Mouse (Mus musculus) MEL-GATA-1-ER (cell line): ENCODE measurements at regions not wholly inside any gene's neighbourhood (a gene's known extent, or its start where the extent isn't known, plus 50 kb on each side); places are given as distances from the start of the nearest gene placed in this dataset.

Experiments used
- DNase-seq: peaks from one replicate; pipeline ENCODE4 v3.0.0-alpha.2; 2012; ENCODE audit warnings: low read depth; ENCODE audit errors: extremely low read depth

- peak; percentile 3 for DNase-seq
Observed at GRCm38 (mm10) chr2:74199550-74199949, 288.4 kb upstream of the Atp5g3 start.

- DNase-seq: no peak
Observed at GRCm38 (mm10) chr2:74187963-74188790, 277.1 kb upstream of the Atp5g3 start.

- DNase-seq: no peak
Observed at GRCm38 (mm10) chr2:74178106-74178505, 267.0 kb upstream of the Atp5g3 start.

GRCm38 (mm10) chr2:74168776-74169570 lies 257.8 kb upstream of the Atp5g3 start:
- DNase-seq: no peak

- DNase-seq: no peak
Observed at GRCm38 (mm10) chr2:74168307-74168706, 257.2 kb upstream of the Atp5g3 start.

- DNase-seq: no peak
Observed at GRCm38 (mm10) chr2:74154062-74154461, 242.9 kb upstream of the Atp5g3 start.

GRCm38 (mm10) chr2:74153247-74153850 lies 242.2 kb upstream of the Atp5g3 start:
- no peak for DNase-seq

GRCm38 (mm10) chr2:74152534-74153246 lies 241.6 kb upstream of the Atp5g3 start:
- DNase-seq: no peak

- DNase-seq: no peak
Observed at GRCm38 (mm10) chr2:74147193-74147592, 236.1 kb upstream of the Atp5g3 start.

- no peak for DNase-seq
Observed at GRCm38 (mm10) chr2:74136624-74137003, 225.5 kb upstream of the Atp5g3 start.

GRCm38 (mm10) chr2:74135963-74136623 lies 225.0 kb upstream of the Atp5g3 start:
- no peak for DNase-seq

GRCm38 (mm10) chr2:74130141-74130588 lies 219.0 kb upstream of the Atp5g3 start:
- no peak for DNase-seq

- peak; percentile 8 for DNase-seq
Observed at GRCm38 (mm10) chr2:74128782-74129538, 217.8 kb upstream of the Atp5g3 start.

GRCm38 (mm10) chr2:74127136-74127535 lies 216.0 kb upstream of the Atp5g3 start:
- DNase-seq: no peak

- DNase-seq: peak; percentile 41
Observed at GRCm38 (mm10) chr2:74124252-74124651, 213.1 kb upstream of the Atp5g3 start.

- no peak for DNase-seq
Observed at GRCm38 (mm10) chr2:74123360-74124074, 212.4 kb upstream of the Atp5g3 start.

- no peak for DNase-seq
Observed at GRCm38 (mm10) chr2:74122937-74123336, 211.8 kb upstream of the Atp5g3 start.

- DNase-seq: no peak
Observed at GRCm38 (mm10) chr2:74120051-74120450, 208.9 kb upstream of the Atp5g3 start.

GRCm38 (mm10) chr2:74119167-74119937 lies 208.2 kb upstream of the Atp5g3 start:
- DNase-seq: no peak
